Mouse (Mus musculus) forebrain, embryonic 13.5 days (tissue): ENCODE measurements around the gene Ankrd31. TPM values are rescaled to one million over a fixed set of nuclear protein-coding genes. Genes with fewer than 3 reads are reported as not detected.

Experiments
- ATAC-seq: fragments of 200-750 bp; cut with Nextera tagmentation; 2 replicates; pipeline ENCODE4 v1.8.0; 2017
- H3K27ac ChIP-seq: fragments of 300-500 bp; sonication (generic); 2 replicates; pipeline ENCODE4 v1.5.1; 2015; ENCODE audit warnings: inconsistent platforms, mild to moderate bottlenecking, moderate library complexity
- H3K27me3 ChIP-seq: fragments of 300-500 bp; sonication (generic); 2 replicates; pipeline ENCODE4 v1.6.1; 2015; ENCODE audit warnings: mild to moderate bottlenecking, inconsistent platforms
- H3K36me3 ChIP-seq: fragments of 300-500 bp; sonication (generic); 2 replicates; pipeline ENCODE4 v1.6.1; 2015; ENCODE audit warnings: mild to moderate bottlenecking, inconsistent platforms; ENCODE audit not compliant: poor library complexity, severe bottlenecking
- H3K4me1 ChIP-seq: fragments of 300-500 bp; sonication (generic); 2 replicates; pipeline ENCODE4 v1.6.1; 2015; ENCODE audit warnings: inconsistent platforms
- H3K4me2 ChIP-seq: fragments of 300-500 bp; sonication (generic); 2 replicates; pipeline ENCODE4 v1.6.1; 2015; ENCODE audit warnings: inconsistent platforms, mild to moderate bottlenecking, moderate library complexity
- H3K4me3 ChIP-seq: fragments of 300-500 bp; sonication (generic); 2 replicates; pipeline ENCODE4 v1.5.1; 2015; ENCODE audit warnings: mild to moderate bottlenecking, inconsistent platforms
- H3K9ac ChIP-seq: fragments of 300-500 bp; sonication (generic); 2 replicates; pipeline ENCODE4 v1.6.1; 2015; ENCODE audit warnings: mild to moderate bottlenecking, inconsistent platforms
- H3K9me3 ChIP-seq: fragments of 300-500 bp; sonication (generic); replicated peaks from 2 replicates; pipeline ENCODE4 v1.6.1; 2016; ENCODE audit warnings: inconsistent platforms
- WGBS: fragments of 180-500 bp; shearing (Covaris S2); methylation state at CpG from one replicate; pipeline ENCODE4 v1.1.7; 2015; 5-methylcytosine and 5-hydroxymethylcytosine counted together
- polyA plus RNA-seq: library from polyadenylated mRNA; unstranded; fragments of >200 nt; fragmentation: Nextera tagmentation; extraction: Ambion mirVana; gene quantifications from 2 replicates; pipeline ENCODE4 v1.2.1, GENCODE M21; 2015

Gene Ankrd31
- polyA plus RNA-seq = not detected in 2 replicates

DNA sequence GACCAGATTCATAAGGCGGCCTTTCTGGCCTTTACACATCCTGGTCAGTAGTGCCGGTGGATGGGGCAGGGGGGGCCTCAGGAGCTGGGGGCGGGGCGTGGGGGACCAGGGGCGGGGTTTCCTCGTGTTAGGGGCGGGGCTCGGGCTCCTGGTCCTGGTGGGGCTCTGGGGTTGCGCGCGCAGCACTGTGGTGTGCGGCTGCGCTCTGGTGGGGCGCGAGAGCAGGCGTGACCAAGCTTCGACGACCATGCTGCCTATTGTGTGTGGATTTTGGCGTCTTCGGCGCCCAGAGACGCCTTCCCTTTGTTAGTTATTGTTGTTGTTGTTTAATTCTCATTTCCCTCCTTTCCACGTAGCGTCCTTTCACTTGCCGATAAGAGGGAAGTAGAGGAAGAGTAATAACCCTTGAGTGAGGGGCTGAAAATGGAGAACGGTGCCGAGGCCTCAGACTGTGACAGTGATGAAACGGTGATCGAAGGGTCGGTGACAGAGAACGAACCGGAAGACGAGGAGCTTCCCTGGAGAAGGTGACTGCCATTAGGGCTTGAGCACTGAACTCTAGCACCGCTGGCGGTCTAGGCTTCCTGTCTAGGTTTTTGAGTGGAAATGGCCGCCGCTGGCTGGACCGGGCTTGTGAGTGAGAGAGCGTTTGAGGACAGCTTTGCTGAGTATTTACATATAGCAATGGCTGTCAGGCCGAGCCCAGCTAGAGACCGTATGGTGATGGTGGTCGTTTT, at the start of gene Ankrd31:
Ankrd31 (plus strand) TSS at position 164 of the 737 bp plus-strand sequence.
- 92% methylated on average over 42 of the region's 42 CpGs for WGBS
- Histone ChIP-seq H3K36me3 (no peaks in the 10 kb centered on the region), H3K27me3 (no peaks in the 10 kb centered on the region), H3K9me3 (no peaks in the 10 kb centered on the region), H3K27ac (no peak within 1 kb of the TSS), H3K9ac (no peak within 1 kb of the TSS), H3K4me1 (no peaks in the 10 kb centered on the region), H3K4me3 (no peak within 1 kb of the TSS), H3K4me2 (no peak within 1 kb of the TSS)
- ATAC-seq = no peak

DNA sequence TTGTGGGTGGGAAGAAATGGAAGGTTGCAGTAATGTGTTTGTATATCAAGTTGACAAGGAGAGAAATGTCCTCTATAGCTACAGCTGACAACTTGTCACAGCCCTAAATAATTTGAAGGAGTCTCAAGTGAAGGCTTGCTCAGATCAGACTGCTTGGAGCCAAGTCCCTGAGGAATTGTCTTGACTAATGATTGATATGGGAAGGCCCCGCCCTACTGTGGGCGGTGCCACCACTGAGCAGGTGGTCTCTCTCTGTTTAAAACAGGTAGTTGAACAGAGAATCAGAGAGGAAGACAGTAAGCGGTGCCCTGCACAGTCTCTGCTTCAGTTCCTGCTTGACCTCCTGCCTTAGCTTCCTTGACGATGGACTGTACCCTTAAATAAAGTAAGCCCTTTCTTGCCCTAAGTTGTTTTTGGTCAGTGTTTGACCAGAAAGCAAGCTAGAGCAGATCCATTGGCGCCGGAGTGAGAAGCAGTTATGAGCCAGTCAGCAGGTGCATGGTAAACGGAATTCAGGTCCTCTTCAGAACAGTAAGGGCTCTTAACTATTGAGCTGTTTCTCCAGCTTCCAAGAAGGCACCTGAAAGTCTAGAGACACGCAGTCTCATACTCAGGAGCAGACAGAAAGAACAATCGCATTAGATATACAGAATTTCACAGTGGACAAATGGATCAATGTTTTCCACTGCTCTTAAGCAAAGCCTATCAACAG, 45.3 kb upstream of the Ankrd31 start:
- Histone ChIP-seq H3K9ac (no peak overlapping the region), H3K9me3 (no peaks in the 10 kb centered on the region), H3K4me1 (no peaks in the 10 kb centered on the region), H3K27me3 (no peaks in the 10 kb centered on the region), H3K36me3 (no peaks in the 10 kb centered on the region), H3K4me3 (no peak overlapping the region), H3K4me2 (no peak overlapping the region), H3K27ac (no peak overlapping the region)
- no peak for ATAC-seq
- 79% methylated on average over 9 of the region's 9 CpGs for WGBS

DNA sequence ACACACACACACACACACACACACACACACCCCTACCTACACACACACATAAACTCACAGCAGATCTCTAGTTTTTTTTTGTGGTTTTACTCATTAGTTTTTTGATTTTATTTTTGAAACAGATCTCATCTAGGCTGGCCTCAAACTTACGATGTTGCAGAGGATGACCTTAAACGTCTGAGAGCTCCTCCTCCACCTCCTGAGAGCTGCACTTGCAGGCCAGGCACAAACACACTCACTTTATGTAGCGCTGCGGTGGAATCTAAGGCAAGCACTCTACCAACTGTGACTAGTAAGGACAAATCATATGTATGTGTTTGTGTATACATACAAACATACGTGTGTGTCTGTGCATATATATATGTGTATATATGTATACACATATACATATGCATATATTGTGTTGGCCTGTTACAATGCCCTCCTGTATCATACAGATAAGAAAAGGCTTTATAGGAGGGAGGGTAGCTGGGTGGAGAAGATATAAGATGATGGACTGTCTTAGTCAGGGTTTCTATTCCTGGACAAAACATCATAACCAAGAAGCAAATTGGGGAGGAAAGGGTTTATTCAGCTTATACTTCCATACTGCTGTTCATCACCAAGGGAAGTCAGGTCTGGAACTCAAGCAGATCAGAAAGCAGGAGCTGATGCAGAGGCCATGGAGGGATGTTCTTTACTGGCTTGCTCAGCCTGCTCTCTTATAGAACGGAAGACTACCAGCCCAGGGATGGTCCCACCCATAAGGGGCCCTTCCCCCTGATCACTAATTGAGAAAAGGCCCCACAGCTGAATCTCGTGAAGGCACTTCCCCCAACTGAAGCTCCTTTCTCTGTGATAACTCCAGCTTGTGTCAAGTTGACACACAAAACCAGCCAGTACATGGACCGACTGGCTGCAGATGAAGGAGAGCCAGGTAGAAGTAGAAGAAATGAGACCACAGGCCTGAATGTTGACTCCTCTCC, 38.5 kb upstream of the Ankrd31 start:
- 86% methylated on average over 8 of the region's 8 CpGs for WGBS

GRCm38 (mm10) chr13:96716311-96716710, 31.8 kb upstream of the Ankrd31 start:
- Histone ChIP-seq H3K9ac (no peak overlapping the region), H3K4me3 (no peak overlapping the region), H3K4me2 (no peak overlapping the region), H3K36me3 (no peaks in the 10 kb centered on the region), H3K4me1 (no peaks in the 10 kb centered on the region), H3K27ac (no peak overlapping the region), H3K9me3 (no peaks in the 10 kb centered on the region), H3K27me3 (no peaks in the 10 kb centered on the region)
- WGBS = 96% methylated on average over 2 of the region's 2 CpGs
- no peak for ATAC-seq

More for the DNA sequence above, 38.5 kb upstream of the Ankrd31 start:
- Histone ChIP-seq H3K4me2 (no peak overlapping the region), H3K9me3 (no peaks in the 10 kb centered on the region), H3K27ac (no peak overlapping the region), H3K4me1 (no peaks in the 10 kb centered on the region), H3K27me3 (no peaks in the 10 kb centered on the region), H3K36me3 (no peaks in the 10 kb centered on the region), H3K9ac (no peak overlapping the region), H3K4me3 (no peak overlapping the region)
- no peak for ATAC-seq

GRCm38 (mm10) chr13:96717821-96718220, 30.3 kb upstream of the Ankrd31 start:
- no peak for ATAC-seq
- no peaks in the 10 kb centered on the region for H3K27me3 ChIP-seq
- H3K4me1 ChIP-seq = no peaks in the 10 kb centered on the region
- H3K4me3 ChIP-seq = no peak overlapping the region
- H3K9me3 ChIP-seq = no peaks in the 10 kb centered on the region
- H3K4me2 ChIP-seq = no peak overlapping the region
- WGBS = 68% methylated on average over 1 of the region's 1 CpGs
- no peaks in the 10 kb centered on the region for H3K36me3 ChIP-seq
- no peak overlapping the region for H3K9ac ChIP-seq
- no peak overlapping the region for H3K27ac ChIP-seq

GRCm38 (mm10) chr13:96720003-96720402, 28.1 kb upstream of the Ankrd31 start:
- Histone ChIP-seq H3K27ac (no peak overlapping the region), H3K36me3 (no peaks in the 10 kb centered on the region), H3K9me3 (no peaks in the 10 kb centered on the region), H3K27me3 (no peaks in the 10 kb centered on the region), H3K4me1 (no peaks in the 10 kb centered on the region), H3K4me3 (no peak overlapping the region), H3K9ac (no peak overlapping the region), H3K4me2 (no peak overlapping the region)
- no peak for ATAC-seq
- 93% methylated on average over 2 of the region's 2 CpGs for WGBS

DNA sequence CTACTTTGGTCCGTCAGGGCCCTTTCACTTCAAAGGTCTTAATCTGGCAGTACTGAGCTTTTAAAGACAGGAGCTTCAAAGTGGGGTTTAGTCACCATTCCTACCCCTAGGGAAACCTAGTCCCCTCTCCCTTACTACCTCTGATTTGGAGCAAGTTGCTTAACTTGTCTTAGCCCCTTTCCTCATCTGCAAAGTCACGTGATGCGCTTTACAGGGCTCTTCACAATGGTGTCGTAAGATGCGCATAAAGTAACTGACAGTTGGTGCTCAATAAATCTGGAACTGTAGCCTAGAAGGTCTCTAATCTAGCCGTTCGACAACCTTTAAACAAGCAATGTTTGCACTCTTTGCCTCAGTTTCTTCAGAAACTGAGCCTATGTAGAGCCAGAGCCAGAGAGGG, 19.8 kb upstream of the Ankrd31 start:
- Histone ChIP-seq H3K27ac (no peak overlapping the region), H3K27me3 (no peaks in the 10 kb centered on the region), H3K9ac (no peak overlapping the region), H3K9me3 (no peaks in the 10 kb centered on the region), H3K4me1 (no peaks in the 10 kb centered on the region), H3K4me3 (no peak overlapping the region), H3K4me2 (no peak overlapping the region), H3K36me3 (no peaks in the 10 kb centered on the region)
- no peak for ATAC-seq
- WGBS = 88% methylated on average over 7 of the region's 7 CpGs

DNA sequence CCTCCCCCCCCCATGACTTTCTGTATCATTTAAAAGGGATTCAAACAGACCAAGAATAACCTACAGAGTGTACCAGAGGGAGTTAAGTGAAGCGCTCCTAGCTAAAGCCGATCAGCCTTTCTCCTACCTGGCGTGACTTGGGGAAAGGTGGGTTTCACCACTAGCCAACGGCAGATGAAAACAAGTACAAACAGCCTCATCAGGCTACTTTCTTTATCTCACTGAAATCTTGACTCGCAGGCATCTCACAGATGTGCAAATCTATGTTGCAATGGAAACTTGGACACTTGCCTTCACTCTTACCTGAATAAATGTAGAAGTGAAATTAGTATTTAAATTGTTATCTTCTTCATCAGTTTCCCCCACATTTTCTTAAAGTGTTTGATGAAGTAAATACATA, 18.9 kb upstream of the Ankrd31 start:
- no peaks in the 10 kb centered on the region for H3K36me3 ChIP-seq
- H3K4me2 ChIP-seq = no peak overlapping the region
- no peak overlapping the region for H3K27ac ChIP-seq
- WGBS = 93% methylated on average over 5 of the region's 5 CpGs
- no peak overlapping the region for H3K9ac ChIP-seq
- H3K9me3 ChIP-seq = no peaks in the 10 kb centered on the region
- ATAC-seq = no peak
- no peaks in the 10 kb centered on the region for H3K4me1 ChIP-seq
- no peak overlapping the region for H3K4me3 ChIP-seq
- no peaks in the 10 kb centered on the region for H3K27me3 ChIP-seq

DNA sequence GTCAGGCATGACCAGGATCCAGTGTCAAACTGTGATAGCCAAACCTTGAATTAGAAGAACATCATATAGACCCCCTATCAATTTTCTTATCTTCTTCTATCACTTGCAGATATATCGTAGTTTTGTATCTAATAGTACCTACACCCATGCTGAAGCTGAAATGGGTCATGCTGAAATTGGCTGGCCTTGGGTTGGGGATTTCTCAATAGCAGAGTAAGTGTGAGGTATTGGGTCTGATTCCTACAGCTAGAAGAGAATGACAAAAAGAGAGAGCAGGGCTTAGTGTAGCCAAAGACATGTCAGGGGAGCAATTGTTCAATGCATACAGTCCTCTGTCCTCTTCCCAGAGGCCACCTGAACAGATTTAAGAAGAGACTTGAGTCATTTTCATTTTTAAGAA, 18.0 kb upstream of the Ankrd31 start:
- WGBS = 97% methylated on average over 1 of the region's 1 CpGs
- Histone ChIP-seq H3K9me3 (no peaks in the 10 kb centered on the region), H3K36me3 (no peaks in the 10 kb centered on the region), H3K4me3 (no peak overlapping the region), H3K4me2 (no peak overlapping the region), H3K27me3 (no peaks in the 10 kb centered on the region), H3K4me1 (no peaks in the 10 kb centered on the region), H3K27ac (no peak overlapping the region), H3K9ac (no peak overlapping the region)
- ATAC-seq = no peak

DNA sequence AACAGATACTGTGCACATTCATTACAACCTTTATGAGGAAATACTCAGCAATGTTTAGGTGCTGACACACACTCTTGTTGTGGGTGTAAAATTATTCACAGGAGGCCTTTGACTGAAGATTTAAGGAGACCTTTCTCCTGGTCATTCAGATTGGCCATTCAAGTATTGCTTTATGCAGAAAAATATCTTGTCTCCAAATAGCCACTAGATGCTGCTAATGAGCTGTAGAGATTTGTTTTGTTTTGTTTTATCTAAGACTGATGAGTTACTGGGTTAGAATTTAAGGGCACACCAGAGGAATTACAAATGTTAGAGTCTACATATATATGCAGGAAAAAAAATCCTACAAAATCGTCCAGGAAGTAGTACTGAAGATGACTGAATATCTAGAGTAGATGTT, 12.9 kb upstream of the Ankrd31 start:
- Histone ChIP-seq H3K9me3 (no peaks in the 10 kb centered on the region), H3K27me3 (no peaks in the 10 kb centered on the region), H3K4me1 (no peaks in the 10 kb centered on the region), H3K4me2 (no peak overlapping the region), H3K4me3 (no peak overlapping the region), H3K36me3 (no peaks in the 10 kb centered on the region), H3K9ac (no peak overlapping the region), H3K27ac (no peak overlapping the region)
- no peak for ATAC-seq
- WGBS = 47% methylated on average over 1 of the region's 1 CpGs

GRCm38 (mm10) chr13:96740159-96740558, 7.9 kb upstream of the Ankrd31 start:
- no peaks in the 10 kb centered on the region for H3K9me3 ChIP-seq
- no peak overlapping the region for H3K27ac ChIP-seq
- no peaks in the 10 kb centered on the region for H3K27me3 ChIP-seq
- H3K4me2 ChIP-seq = no peak overlapping the region
- no peak for ATAC-seq
- H3K36me3 ChIP-seq = no peaks in the 10 kb centered on the region
- no peak overlapping the region for H3K4me3 ChIP-seq
- H3K4me1 ChIP-seq = no peaks in the 10 kb centered on the region
- no peak overlapping the region for H3K9ac ChIP-seq
- WGBS = 95% methylated on average over 2 of the region's 2 CpGs

DNA sequence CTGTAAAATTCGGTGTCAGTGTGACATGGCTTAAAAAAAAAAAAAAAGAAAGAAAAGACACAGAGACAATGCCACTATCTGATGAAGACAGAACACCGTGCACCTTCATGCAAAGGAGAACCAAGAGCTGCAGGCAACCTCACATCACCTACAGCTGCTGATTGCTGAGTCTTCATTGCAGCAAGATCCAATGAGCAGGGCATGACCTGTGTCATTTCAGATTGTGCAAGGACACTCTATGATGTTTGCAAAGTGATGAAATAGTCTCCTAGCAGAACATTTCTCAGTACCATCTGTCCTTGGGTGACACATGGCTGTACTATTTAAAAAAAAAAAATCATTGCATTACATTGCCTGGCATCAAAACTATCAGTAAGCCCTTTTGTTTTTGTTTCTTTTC, 5.2 kb upstream of the Ankrd31 start:
- Histone ChIP-seq H3K4me3 (no peak overlapping the region), H3K27ac (no peak overlapping the region), H3K9me3 (no peaks in the 10 kb centered on the region), H3K4me2 (no peak overlapping the region), H3K27me3 (no peaks in the 10 kb centered on the region), H3K4me1 (no peaks in the 10 kb centered on the region), H3K9ac (no peak overlapping the region), H3K36me3 (no peaks in the 10 kb centered on the region)
- no peak for ATAC-seq
- WGBS = 90% methylated on average over 2 of the region's 2 CpGs
